Mouse (Mus musculus) thymus, adult 2 months (tissue): ENCODE data around the gene Rbm42. TPM values are rescaled to one million over a fixed set of nuclear protein-coding genes. Genes with fewer than 3 reads are reported as not detected.

Experiments used
- DNase-seq: peaks from one replicate; pipeline ENCODE4 v3.0.0; 2021
- H3K27ac ChIP-seq: fragments of 200-500 bp; 2 replicates; pipeline ENCODE4 v1.5.1; 2012; ENCODE audit warnings: low read length, control low read depth; ENCODE audit not compliant: control insufficient read depth, insufficient read depth
- H3K27me3 ChIP-seq: fragments of 200-500 bp; 2 replicates; pipeline ENCODE4 v1.6.1; 2012; ENCODE audit warnings: mild to moderate bottlenecking, low read length, moderate library complexity, mixed read lengths; ENCODE audit not compliant: control insufficient read depth, insufficient read depth
- H3K36me3 ChIP-seq: fragments of 200-500 bp; 2 replicates; pipeline ENCODE4 v1.6.1; 2012; ENCODE audit warnings: mild to moderate bottlenecking, low read length, moderate library complexity; ENCODE audit not compliant: control insufficient read depth, insufficient read depth
- H3K4me1 ChIP-seq: fragments of 200-500 bp; replicated peaks from 2 replicates; pipeline ENCODE4 v1.6.1; 2012; ENCODE audit warnings: low read length; ENCODE audit not compliant: control insufficient read depth, insufficient read depth
- H3K4me3 ChIP-seq: fragments of 200-500 bp; 2 replicates; pipeline ENCODE4 v1.5.1; 2012; ENCODE audit warnings: mild to moderate bottlenecking, low read length, control low read depth, moderate library complexity; ENCODE audit not compliant: control insufficient read depth, insufficient read depth
- CTCF ChIP-seq: fragments of 200-500 bp; IDR thresholded peaks from 2 replicates; pipeline ENCODE4 v1.5.1; 2012; ENCODE audit warnings: mild to moderate bottlenecking, control low read depth, low read length, moderate library complexity, borderline replicate concordance; ENCODE audit not compliant: control insufficient read depth, poor library complexity, insufficient read depth; ENCODE audit errors: extremely low read depth
- POLR2A ChIP-seq: fragments of 200-500 bp; IDR thresholded peaks from 2 replicates; pipeline ENCODE4 v1.6.1; 2012; ENCODE audit warnings: mild to moderate bottlenecking, low read length, control low read depth, moderate library complexity; ENCODE audit not compliant: control insufficient read depth, poor library complexity, insufficient read depth; ENCODE audit errors: extremely low read depth
- WGBS: fragments of 180-500 bp; shearing (Covaris S2); methylation state at CpG from one replicate; pipeline ENCODE4 v1.1.7; 2018; 5-methylcytosine and 5-hydroxymethylcytosine counted together
- polyA plus RNA-seq: library from polyadenylated mRNA; depleted of rRNA; stranded (reverse); fragments of >200 nt; gene quantifications from 2 replicates; pipeline ENCODE4 v1.2.3, GENCODE M21; 2012; rRNA removed

Rbm42 gene
- polyA plus RNA-seq, result 117 and 129 TPM in 2 replicates

- TF ChIP-seq CTCF (peak; percentile 48; the same call in 1 of the 2 replicates), POLR2A (peak; percentile 68)
- Histone ChIP-seq H3K27me3 (no peaks in the 10 kb centered on the region), H3K27ac (no peak within 1 kb of the TSS), H3K36me3 (peaks cover 36% of the 10 kb centered on the region), H3K4me3 (peak within 1 kb of the TSS; percentile 64), H3K4me1 (peaks cover 5% of the 10 kb centered on the region)
- WGBS, result 2% methylated on average over 59 of the region's 59 CpGs
- DNase-seq, result peak; percentile 99
Measured at GRCm38 (mm10) chr7:30649591-30650540, at the start of gene Rbm42. Gene Rbm42 (minus strand): TSS chr7:30650317.

GRCm38 (mm10) chr7:30698589-30698988 is 48.5 kb upstream of the Rbm42 start, which contains the start of gene 2200002J24Rik:
Gene 2200002J24Rik (plus strand): TSS chr7:30698926.
- H3K27ac ChIP-seq, result no peak within 1 kb of the TSS
- H3K4me3 ChIP-seq, result no peak within 1 kb of the TSS
- WGBS, result 74% methylated on average over 9 of the region's 9 CpGs
- no peak for DNase-seq
- no peaks in the 10 kb centered on the region for H3K36me3 ChIP-seq
- H3K4me1 ChIP-seq, result no peaks in the 10 kb centered on the region
- no peaks in the 10 kb centered on the region for H3K27me3 ChIP-seq
- no peak for TF ChIP-seq CTCF
- TF ChIP-seq POLR2A, result no peak

GRCm38 (mm10) chr7:30698101-30698500 is 48.0 kb upstream of the Rbm42 start:
- Histone ChIP-seq H3K36me3 (no peaks in the 10 kb centered on the region), H3K27me3 (no peaks in the 10 kb centered on the region), H3K4me1 (no peaks in the 10 kb centered on the region), H3K4me3 (no peak overlapping the region), H3K27ac (no peak overlapping the region)
- DNase-seq, result no peak
- 16% methylated on average over 5 of the region's 5 CpGs for WGBS
- TF ChIP-seq POLR2A (no peak), CTCF (no peak)

DNA sequence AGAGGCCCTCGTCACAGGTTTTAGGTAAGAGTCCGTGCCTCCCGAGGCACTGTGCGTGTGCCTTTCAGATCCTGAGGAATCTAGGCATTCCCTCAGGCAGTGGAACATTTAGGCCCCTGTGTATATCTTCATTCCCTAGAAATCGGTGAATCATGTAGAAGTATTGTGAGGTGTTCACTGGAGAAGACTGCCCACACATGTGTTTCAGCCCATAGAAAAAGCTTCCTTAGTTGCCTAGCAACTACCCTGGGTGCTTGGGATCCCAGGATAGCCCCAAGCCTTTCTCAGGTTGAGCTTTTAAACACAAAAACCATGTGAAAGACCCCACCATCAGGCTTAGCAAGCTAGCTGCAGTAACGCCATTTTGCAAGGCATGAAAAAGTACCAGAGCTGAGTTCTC is 38.2 kb upstream of the Rbm42 start:
- TF ChIP-seq POLR2A (no peak), CTCF (no peak)
- Histone ChIP-seq H3K4me3 (no peak overlapping the region), H3K4me1 (peaks cover 4% of the 10 kb centered on the region; the same call in 1 of the 2 replicates), H3K27ac (no peak overlapping the region), H3K36me3 (no peaks in the 10 kb centered on the region), H3K27me3 (no peaks in the 10 kb centered on the region)
- DNase-seq, result no peak
- WGBS, result 89% methylated on average over 6 of the region's 6 CpGs

GRCm38 (mm10) chr7:30683425-30683824 is 33.3 kb upstream of the Rbm42 start:
- no peak for DNase-seq
- Histone ChIP-seq H3K27ac (no peak overlapping the region), H3K27me3 (no peaks in the 10 kb centered on the region), H3K4me1 (peaks cover 4% of the 10 kb centered on the region; the same call in 1 of the 2 replicates), H3K36me3 (no peaks in the 10 kb centered on the region), H3K4me3 (no peak overlapping the region)
- no peak for TF ChIP-seq CTCF
- TF ChIP-seq POLR2A, result no peak
- 48% methylated on average over 2 of the region's 2 CpGs for WGBS

DNA sequence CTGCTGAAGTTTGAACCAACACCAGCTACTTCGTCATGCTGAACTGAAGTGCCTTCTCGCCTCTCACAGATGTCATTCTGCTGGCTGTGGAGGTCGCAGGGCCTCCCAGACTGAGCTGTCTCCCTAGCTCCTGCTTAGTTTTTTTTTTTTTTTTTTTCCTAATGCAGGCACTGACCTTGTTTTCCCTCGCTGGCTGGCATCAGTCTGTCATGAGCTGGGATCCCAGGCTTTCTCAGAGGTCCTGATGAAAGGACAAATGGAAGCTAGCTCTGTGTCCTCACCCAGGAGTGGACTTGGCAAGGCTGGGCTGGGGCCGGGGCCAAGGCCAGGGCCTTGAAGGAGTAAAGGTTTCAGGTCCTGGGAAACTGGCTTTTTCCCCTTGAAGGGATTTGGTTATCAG is 31.8 kb upstream of the Rbm42 start:
- no peak overlapping the region for H3K4me3 ChIP-seq
- no peaks in the 10 kb centered on the region for H3K36me3 ChIP-seq
- no peak for DNase-seq
- TF ChIP-seq POLR2A, result no peak
- no peaks in the 10 kb centered on the region for H3K27me3 ChIP-seq
- H3K27ac ChIP-seq, result no peak overlapping the region
- H3K4me1 ChIP-seq, result no peaks in the 10 kb centered on the region
- 92% methylated on average over 5 of the region's 5 CpGs for WGBS
